8 mouse cellular contexts compared by ENCODE assay signal in genomic region chr5:100158301-100158700, GRCm38 (mm10). TPM values are rescaled to one million over a fixed set of nuclear protein-coding genes. Genes with fewer than 3 reads are reported as not detected.
A peak's percentile ranks its signal among the peaks of the same experiment; 100 is the strongest.
DNase-seq lines count a peak whose midpoint lies in the region; ATAC-seq and TF ChIP-seq lines count a peak whose summit lies in the region.

No protein-coding gene starts in this region.

- peak; percentile 8; the same call in 1 of the 2 replicates for ATAC-seq in forebrain, embryonic 14.5 days
- no peak for ATAC-seq in stomach, embryonic 14.5 days (ENCODE audit: insufficient number of reproducible peaks, insufficient read depth, low FRiP score, low read depth)
- ATAC-seq in inflammation-experienced regulatory T-cells, adult 6 months = no peak

- WGBS in forebrain, embryonic 14.5 days = 14% methylated on average over 13 of the region's 13 CpGs
- 16% methylated on average over 13 of the region's 13 CpGs for WGBS in stomach, embryonic 14.5 days

- no peaks in the 10 kb centered on the region for H3K4me1 ChIP-seq in ES-Bruce4 (ENCODE audit: control insufficient read depth, insufficient read depth, low read length)
- no peaks in the 10 kb centered on the region for H3K4me1 ChIP-seq in forebrain, embryonic 14.5 days (ENCODE audit: control insufficient read depth, insufficient read depth, low read length)
- peaks cover 2% of the 10 kb centered on the region; the same call in 1 of the 2 replicates for H3K4me1 ChIP-seq in stomach, embryonic 14.5 days (ENCODE audit: control insufficient read depth, insufficient read depth, low read length)

- no peak for TF ChIP-seq EP300 in ES-Bruce4 (IDR thresholded peaks at IDR 0.05; ENCODE audit: insufficient read depth, low read depth, low read length)

- H3K9ac ChIP-seq in ES-Bruce4 (ENCODE audit: low read depth, poor library complexity, severe bottlenecking) = peak overlapping the region; percentile 94; the same call in 1 of the 2 replicates
- peak overlapping the region; percentile 90 for H3K9ac ChIP-seq in forebrain, embryonic 14.5 days (ENCODE audit: low read length)
- H3K9ac ChIP-seq in stomach, embryonic 14.5 days (replicated peaks; ENCODE audit: low read depth, low read length) = peak overlapping the region; percentile 52; the same call in 1 of the 2 replicates

- no peak overlapping the region for H3K27ac ChIP-seq in ES-Bruce4 (ENCODE audit: insufficient read depth, low read length)
- no peak overlapping the region for H3K27ac ChIP-seq in forebrain, embryonic 14.5 days (ENCODE audit: low read depth, low read length)
- H3K27ac ChIP-seq in stomach, embryonic 14.5 days (ENCODE audit: low read length) = no peak overlapping the region

- peak; percentile 64 for DNase-seq in brain, adult 2 months (ENCODE audit: low read depth, low spot score)
- DNase-seq in forebrain, embryonic 14.5 days (ENCODE audit: low spot score) = no peak
- DNase-seq in kidney, postnatal 4 days = peak; percentile 33 to 51
- no peak for DNase-seq in adrenal gland, postnatal 4 days (ENCODE audit: low spot score in 2 of 2)
- no peak for DNase-seq in Muller cell, postnatal 12 days (ENCODE audit: inconsistent ontology term)

- peaks cover 21% of the 10 kb centered on the region for H3K27me3 ChIP-seq in ES-Bruce4 (ENCODE audit: control insufficient read depth, insufficient read depth, low read length, poor library complexity, severe bottlenecking)
- H3K27me3 ChIP-seq in forebrain, embryonic 14.5 days (replicated peaks; ENCODE audit: control insufficient read depth, insufficient read depth, low read length) = no peaks in the 10 kb centered on the region
- 0 out of 2 replicates have a peak, but pooled peaks cover 3% of the 10 kb centered on the region for H3K27me3 ChIP-seq in stomach, embryonic 14.5 days (ENCODE audit: control insufficient read depth, insufficient read depth, low read length)

- TF ChIP-seq CTCF in ES-Bruce4 (IDR thresholded peaks at IDR 0.05; ENCODE audit: low read depth, low read length) = no peak

- peak overlapping the region; percentile 94 for H3K4me2 ChIP-seq in forebrain, embryonic 14.5 days (ENCODE audit: low read length)
- peak overlapping the region; percentile 99 for H3K4me2 ChIP-seq in stomach, embryonic 14.5 days (replicated peaks; ENCODE audit: low read depth, low read length)

- H3K4me3 ChIP-seq in ES-Bruce4 (ENCODE audit: low read depth, low read length) = peak overlapping the region; percentile 63
- H3K4me3 ChIP-seq in forebrain, embryonic 14.5 days (ENCODE audit: low read depth, low read length) = peak overlapping the region; percentile 73
- peak overlapping the region; percentile 68 for H3K4me3 ChIP-seq in stomach, embryonic 14.5 days (ENCODE audit: low read depth, low read length)

- no peak for TF ChIP-seq POLR2A in ES-Bruce4 (IDR thresholded peaks at IDR 0.05; ENCODE audit: insufficient read depth, low read length)

- no peaks in the 10 kb centered on the region for H3K36me3 ChIP-seq in ES-Bruce4 (ENCODE audit: control insufficient read depth, insufficient read depth, low read length, poor library complexity, severe bottlenecking)
- no peaks in the 10 kb centered on the region for H3K36me3 ChIP-seq in forebrain, embryonic 14.5 days (ENCODE audit: control insufficient read depth, insufficient read depth, low read length)
- H3K36me3 ChIP-seq in stomach, embryonic 14.5 days (ENCODE audit: control insufficient read depth, insufficient read depth, low read length) = no peaks in the 10 kb centered on the region

- no peaks in the 10 kb centered on the region for H3K9me3 ChIP-seq in ES-Bruce4 (replicated peaks; ENCODE audit: control insufficient read depth, insufficient read depth, low read length, poor library complexity, severe bottlenecking)
- H3K9me3 ChIP-seq in forebrain, embryonic 14.5 days (replicated peaks; ENCODE audit: control insufficient read depth, low read length) = no peaks in the 10 kb centered on the region
- H3K9me3 ChIP-seq in stomach, embryonic 14.5 days (ENCODE audit: control insufficient read depth, low read depth, low read length) = no peaks in the 10 kb centered on the region

RNA-seq across cellular contexts. Expression of gene Tmem150c, which starts 1.3 kb away (rescaled TPM):
- polyA plus RNA-seq in ES-Bruce4 (2011; ENCODE audit: insufficient read depth, insufficient read length, low read depth, missing spikeins) = 1.1 and 1.2 TPM in 2 replicates
- 17.0 and 21.8 TPM in 2 replicates for polyA plus RNA-seq in forebrain, embryonic 14.5 days (2014; fragmentation: Nextera tagmentation; extraction: Ambion mirVana)
- 4.7 and 4.9 TPM in 2 replicates for polyA plus RNA-seq in stomach, embryonic 14.5 days (2014; fragmentation: Nextera tagmentation; extraction: Ambion mirVana)
- total RNA-seq in adrenal gland, postnatal 4 days (2021) = 10 to 100 TPM; 26.9 to 28.7 TPM
- polyA plus RNA-seq in inflammation-experienced regulatory T-cells, adult 6 months (2017; shearing (Covaris generic)) = not detected

Comparison
In these comparisons a context has a peak if more than half of its experiments do, and no peak if none do; other contexts are left out.
1. DNase-seq: peak in brain, adult 2 months (single experiment) and kidney, postnatal 4 days (2 of 2); none in forebrain, embryonic 14.5 days (single experiment), adrenal gland, postnatal 4 days (0 of 2) and Muller cell, postnatal 12 days (single experiment).
2. Peak in every context shown above with its lines, with median percentiles within 50 percentile points of each other: H3K4me3 ChIP-seq and H3K9ac ChIP-seq.